Mouse (Mus musculus): Measurements from ENCODE around the gene Fdxr.

Gene Fdxr

DNA sequence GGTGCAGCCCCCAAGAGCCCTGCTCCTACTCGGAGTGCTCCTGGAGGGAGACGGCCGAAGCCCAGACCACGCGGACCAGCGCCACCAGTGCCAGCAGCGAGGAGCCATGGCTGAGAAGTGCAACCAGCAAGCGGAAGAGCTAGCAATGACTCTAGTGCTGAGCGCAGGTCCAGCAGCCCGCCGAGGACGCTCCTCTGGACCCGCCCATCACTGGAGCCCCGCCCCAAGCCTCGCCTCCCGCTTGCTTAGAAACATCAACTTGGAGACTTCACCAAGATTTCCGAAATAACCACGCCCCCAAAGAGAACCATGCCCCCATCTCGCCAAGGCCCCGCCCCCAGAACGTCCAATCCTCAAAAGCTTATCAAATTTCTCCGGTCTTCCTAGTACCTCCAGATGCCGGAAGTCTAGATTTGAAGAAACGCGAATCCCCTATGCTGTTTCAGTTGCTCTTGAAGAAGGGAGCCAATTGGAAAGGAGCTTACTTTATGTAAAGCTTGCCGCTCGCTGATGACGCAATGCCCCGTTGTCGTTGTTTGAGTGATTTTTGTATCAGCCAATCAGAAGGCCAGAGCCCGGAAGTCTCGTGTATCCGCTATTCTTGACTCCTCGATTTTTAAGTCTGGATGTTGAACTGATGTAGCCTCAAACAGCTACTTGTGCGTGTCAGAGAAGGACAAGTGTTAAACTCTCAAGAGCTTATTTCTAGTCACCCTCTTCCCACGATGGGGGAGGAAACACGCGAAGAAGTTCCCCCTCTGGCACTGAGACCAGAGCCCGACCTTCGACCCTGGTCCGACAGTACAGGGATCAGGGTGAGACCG is at the start of gene Fdxr:
Gene Fdxr, minus strand, starts transcription at position 271 of the 824 bp plus-strand sequence.
- peak; percentile 96 for DNase-seq (ENCODE audit: low spot score)

DNA sequence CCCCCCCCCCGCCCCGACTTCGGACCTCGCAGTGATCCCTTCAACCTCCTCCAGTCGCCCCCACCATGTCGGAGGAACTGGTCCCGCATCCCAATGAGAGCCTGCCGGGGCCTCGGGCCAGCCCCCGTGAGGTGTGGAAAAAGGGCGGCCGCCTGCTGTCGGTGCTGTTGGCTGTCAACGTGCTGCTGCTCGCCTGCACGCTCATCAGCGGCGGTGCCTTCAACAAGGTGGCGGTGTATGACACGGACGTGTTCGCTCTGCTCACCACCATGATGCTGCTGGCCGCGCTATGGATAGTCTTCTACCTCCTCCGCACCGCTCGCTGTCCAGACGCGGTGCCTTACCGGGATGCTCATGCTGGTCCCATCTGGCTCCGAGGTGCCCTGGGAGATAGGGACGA is 46.5 kb upstream of the Fdxr start:
- no peak for DNase-seq (ENCODE audit: low spot score)

DNA sequence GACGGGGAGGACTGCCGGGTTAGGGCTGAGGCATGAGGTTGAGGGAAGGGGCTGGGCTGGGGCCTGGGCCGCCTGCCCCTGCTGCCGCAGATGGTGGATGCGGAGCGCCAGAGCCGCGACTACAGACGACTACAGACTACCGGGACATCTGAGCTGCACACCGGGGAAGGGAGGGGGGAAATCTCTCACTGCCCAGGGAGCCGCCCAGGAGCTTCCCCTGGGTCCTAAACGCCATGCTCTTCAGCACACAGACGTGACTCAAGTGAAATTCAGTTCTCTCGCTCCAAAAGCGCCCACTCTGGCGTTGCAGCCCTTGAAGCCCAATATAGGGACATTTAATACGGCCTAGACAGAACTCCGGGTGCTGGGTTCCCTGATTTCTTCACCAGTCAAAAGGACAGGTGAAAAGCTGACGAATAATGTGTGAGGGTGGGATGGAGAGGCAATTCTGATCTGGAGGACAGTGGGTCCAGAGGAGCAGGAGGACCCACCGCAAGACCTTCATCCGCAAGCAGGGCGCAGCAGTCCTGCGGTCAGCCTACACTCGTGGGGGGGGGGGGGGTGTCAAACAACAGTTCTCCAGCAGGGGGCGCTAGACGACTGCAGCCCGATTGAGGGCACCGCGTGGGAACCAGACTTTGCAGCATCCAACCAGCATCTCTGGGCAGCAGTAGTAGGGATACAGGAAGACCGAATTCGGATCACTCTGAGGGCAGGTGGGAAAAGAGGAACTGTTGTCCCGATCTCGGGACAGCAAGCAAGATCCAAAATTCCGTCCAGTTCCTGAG is 45.2 kb upstream of the Fdxr start, which contains the start of gene Ush1g:
Gene Ush1g, minus strand, starts transcription at position 136 of the 788 bp plus-strand sequence.
- peak; percentile 55 for DNase-seq (ENCODE audit: low spot score)

DNA sequence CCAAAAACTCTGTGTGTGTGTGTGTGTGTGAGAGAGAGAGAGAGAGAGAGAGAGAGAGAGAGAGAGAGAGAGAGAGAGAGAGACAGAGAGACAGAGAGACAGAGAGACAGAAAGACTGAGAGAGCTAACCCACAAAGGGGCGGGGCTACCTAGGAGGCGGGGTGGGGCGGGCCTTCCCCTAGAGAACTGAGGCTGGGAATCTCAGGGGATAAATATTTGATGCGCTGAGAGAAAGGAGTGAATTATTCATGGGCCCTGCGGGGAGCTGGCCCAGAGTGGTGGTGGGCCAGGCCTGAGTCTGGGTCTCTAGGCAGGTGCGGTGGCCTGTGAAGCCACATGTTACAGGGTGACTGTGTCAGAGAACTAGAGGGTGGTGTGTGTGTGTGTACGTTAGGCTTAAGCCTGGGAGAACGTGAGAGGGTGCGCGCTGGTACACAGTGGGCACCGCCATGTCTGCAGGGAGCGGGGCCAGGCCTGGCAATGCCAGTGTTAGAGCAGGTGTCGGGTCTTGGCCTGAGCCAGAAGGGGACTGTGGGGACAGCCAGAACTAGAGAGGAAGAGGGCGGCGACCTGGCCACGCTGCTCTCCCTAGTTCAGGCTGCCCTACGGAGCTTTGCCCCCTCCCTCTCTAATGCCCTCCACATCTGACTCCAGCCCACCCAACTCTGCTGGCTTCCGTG is 43.0 kb upstream of the Fdxr start:
- no peak for DNase-seq (ENCODE audit: low spot score)

DNA sequence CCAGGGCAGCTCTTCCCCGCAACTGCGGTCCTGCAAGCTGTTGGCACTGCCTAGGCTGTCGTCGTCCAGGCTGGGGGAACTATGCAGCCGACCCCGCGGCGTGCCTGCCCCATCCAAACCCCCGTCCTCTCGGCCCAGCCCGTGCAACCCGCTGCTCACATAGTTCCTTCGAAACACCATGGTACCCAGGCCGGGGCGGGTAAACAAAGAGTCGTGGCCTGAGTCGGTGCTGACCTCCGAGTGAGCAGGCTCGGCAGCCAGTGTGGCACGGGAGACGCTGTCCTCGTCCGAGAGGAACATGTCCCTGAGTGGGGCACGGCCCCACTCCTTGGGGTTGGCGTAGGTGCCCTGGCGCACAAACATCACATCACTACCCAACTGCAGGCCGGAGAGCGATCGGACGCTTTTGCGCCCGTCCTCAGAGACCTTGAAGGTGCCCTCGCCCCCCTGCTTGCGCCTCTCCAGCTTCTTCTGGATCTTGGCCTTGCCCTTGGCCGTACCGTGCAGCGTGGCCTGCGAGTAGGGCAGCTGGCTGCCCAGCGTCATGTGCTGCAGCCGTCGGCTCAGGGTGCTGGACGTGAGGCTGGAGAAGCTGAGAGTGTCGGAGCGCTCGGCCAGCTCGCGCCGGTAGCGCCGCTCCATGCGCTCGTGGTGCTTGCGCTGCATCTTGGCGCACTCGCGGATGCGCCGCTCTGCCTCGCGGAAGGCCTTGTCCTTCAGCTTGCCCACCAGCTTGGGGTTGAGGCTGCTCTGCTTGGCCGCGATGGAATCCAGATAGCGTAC is 41.6 kb upstream of the Fdxr start:
- no peak for DNase-seq (ENCODE audit: low spot score)

DNA sequence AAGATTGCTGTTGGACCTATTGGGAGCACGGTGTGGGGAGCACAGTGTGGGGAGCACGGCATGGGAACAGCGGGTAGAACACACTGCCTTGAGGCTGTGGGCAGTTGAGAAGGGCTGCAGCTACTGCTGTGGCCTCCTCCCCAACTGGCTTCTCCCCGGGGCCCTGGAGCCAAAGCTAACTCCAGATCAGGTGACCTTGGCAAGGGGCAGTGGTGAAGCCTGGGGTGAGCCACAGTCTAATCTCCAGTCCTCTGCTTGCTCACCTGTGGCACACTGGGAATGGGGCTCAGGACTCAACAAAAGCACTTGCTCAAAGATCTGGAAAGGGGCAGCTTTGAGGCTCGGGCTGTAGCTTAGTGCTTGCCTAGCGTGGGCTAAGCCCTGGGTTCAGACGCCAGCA is 40.4 kb upstream of the Fdxr start:
- no peak for DNase-seq (ENCODE audit: low spot score)

DNA sequence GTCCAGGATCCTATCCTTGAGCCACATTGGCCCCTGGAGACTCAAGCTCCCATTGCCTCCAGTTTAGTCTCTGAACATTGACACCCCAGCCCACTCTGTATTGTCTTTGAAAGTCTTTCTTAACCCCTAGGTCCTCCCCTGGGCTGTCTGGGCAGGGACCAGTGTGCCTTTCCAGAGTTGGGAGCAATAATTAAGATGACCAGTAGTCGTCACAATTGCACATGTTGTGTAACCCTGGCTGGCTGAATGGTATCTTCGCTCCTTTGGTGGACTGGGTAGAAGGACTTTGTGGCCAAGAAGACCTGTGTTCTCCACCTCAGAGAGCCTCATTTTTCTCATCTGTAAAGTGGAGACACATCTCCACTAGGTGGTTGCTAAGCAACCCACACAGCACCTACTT is 37.4 kb upstream of the Fdxr start:
- DNase-seq (ENCODE audit: low spot score): no peak

DNA sequence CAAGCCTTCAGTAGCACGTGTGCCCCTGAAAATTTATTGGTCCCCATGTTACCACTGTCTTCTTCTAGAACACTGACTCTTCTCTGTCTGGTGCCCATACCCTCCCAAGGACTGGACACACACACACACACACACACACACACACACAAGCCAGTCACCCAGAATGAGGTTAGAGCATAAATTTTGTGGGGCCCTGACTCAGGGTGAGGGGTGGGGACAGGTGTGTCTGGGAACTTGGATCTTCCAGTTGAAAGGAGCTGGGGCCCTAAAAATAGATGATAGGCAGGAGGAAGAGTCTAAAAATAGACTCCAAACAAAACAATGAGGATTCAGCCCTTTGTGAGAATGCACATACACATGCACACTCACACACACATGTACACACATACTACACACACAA is 31.9 kb upstream of the Fdxr start:
- DNase-seq (ENCODE audit: low spot score): no peak

DNA sequence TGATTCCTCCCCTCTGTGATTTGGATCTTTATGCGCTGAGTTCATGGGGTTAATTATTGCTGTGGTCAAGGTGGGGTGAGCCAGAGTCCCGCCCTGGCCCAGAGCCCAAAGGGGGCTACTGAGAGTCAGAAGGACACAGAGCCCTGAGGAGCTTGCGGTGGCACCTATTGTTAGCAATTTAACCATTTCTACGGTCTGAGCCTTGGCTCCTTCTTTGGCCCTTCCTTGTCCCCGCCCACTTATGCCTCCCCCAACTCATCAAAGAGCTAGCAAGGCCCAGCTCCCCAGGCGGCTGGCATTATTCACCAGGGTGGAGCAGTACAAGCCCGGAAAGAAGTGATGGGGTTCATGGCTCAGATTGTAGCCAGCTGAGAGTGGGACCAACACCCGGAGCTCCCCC is 30.0 kb upstream of the Fdxr start, which contains the start of gene Otop2:
Gene Otop2, plus strand, starts transcription at position 301 of the 400 bp plus-strand sequence.
- no peak for DNase-seq (ENCODE audit: low spot score)

DNA sequence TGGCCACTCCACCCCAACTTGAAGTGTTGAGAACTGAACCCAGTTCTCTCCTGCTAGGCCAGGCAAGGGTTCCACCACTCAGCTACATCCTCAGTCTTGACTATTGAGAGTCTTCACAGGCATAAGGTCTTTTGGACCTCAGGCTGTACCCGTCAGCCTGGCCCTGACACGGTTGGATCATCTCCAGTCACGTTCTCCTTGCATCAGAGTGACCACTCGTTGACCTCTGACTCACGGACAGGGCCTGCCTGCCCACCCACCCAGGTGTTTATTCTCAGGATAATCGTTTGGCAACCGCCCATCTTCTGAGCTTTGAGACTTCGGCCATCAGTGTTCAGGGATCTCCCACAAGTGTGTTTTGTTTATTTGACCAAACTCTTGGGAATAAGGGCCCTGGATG is 26.3 kb upstream of the Fdxr start:
- DNase-seq (ENCODE audit: low spot score): no peak

DNA sequence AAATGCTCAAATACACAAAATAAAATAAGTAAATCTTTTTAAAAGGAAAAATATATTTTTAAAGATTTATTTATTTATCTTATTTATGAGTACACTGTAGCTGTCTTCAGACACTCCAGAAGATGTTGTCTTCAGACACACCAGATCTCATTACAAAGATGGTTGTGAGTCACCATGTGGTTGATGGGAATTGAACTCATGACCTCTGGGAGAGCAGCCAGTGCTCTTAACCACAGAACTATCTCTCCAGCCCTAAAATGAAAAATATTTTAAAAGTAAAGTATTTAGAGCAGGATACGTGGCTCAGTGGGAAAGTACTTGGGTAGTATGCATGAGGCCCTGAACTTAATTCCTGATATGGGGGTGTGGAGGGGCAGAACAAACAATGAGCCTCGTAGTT is 24.5 kb upstream of the Fdxr start:
- no peak for DNase-seq (ENCODE audit: low spot score)

DNA sequence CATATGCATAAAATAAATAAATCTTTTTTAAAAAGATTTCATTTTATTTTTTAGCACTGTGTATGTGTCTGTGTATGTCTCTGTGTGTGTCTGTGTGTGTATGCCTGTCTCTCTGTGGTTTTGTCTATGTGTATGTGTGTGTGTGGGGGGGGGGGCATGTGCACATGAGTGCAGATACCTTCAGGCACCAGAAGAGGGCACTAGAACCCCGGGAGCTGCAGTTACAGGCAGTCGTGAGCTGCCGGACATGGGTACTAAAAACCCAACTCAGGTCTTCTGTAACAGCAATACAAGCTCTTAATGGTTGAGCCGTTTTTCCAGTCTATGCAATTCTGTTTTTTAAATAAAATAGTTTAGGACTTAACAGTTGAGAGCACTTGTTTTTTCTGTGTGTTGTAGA is 23.9 kb upstream of the Fdxr start:
- DNase-seq (ENCODE audit: low spot score): no peak

DNA sequence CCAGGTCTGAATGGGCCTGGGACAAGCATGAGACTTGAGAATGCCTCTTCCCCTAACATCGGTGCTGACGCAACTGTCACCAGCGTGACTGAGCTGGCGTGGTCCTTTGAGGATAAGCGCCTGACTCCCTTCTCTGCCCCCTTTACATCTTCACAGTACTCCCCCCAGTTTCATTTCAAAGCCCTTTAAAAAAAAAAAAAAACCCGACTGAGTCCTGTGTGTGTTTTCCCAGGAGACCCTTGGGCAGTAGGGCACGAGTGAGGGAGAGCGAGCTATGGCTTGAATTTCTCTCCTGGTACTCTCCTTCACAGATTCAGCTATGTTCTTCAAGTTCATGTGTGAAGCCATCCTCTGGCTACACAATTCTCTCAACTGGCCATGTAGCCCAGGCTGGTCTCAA is 21.3 kb upstream of the Fdxr start:
- DNase-seq (ENCODE audit: low spot score): no peak

DNA sequence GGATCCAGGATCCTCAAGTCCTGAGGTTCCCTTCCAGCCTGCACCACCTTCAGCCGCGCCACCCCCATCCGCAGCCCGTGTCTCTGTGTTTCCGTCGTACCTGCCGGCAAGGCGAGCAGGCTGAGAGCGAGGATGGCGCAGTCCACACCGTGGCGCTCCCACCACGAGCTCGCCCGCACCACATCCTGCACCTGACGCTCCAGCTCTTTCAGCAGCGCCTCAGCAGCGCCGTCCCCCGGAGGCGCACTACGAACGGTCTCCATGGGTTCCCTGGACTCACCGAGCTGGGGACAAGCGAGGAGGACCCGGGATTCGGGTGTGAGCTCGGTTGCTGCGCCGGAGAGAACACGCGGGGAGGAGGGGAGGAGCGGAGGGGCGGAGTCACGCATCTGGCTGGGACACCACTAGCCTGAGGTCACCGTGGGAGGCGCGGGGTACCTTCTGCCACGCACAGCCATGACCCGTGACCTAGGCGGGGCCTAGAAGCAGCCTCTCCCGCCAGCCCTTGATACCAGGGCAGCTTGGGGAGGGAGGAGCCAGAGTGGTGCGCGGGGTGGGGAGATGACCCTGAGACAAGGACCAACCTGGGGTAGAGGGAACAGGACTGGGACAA is 20.5 kb upstream of the Fdxr start, which contains the start of gene Fads6:
Gene Fads6, minus strand, starts transcription at position 450 of the 613 bp plus-strand sequence.
- DNase-seq (ENCODE audit: low spot score): no peak

DNA sequence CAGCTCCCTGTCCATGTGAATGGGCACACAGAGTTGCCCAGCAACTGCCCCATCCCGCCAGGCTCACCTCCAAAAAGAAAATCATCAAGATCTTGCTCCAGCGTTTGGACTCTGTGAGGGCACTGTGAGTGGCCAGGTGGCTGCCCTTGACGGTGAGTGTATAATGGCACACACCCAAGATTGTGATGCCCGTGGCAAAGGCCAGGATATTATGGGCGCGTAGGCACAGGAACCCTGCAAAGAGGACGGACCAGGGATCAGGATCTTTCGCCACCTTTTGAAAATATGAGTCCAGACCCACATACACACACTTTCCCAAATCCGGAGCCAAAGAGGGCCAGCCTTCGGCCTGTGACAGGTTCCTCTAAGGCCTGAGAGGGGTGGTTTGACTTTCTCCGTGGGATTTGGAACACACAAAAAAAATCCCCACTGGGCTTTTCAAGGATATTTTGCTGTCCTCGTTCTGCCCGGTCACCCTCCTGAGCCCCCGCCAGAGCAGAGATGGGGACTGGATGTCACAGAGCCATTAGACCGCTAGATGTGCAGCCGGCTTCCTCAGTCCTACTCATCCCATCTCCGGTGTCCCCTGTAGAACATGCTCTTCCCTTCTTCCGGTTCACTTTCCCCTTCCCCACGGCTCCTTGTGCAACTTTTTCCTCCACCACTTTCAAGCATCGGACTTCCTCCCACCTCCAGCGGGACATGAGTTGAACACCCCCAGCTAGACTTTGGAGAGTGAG is 19.8 kb upstream of the Fdxr start:
- no peak for DNase-seq (ENCODE audit: low spot score)

DNA sequence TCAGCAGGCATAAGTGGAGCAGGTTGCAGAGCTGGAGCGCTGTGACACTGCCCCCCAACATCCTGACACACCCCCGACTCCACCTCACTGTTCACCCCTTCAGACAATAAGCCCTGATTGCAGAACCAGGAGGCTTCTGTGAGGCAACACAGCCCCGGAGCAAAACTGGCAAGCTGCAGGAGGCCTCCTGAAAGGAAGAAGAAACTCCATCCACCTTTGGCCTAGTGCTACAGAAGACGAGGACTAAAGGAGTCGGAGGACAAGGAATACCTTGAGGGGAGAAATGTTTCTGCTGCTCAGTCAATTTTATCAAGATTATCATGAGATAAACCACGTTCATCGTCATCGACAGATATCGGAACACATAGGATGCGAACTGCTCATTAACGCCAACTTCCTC is 19.1 kb upstream of the Fdxr start:
- DNase-seq (ENCODE audit: low spot score): no peak

DNA sequence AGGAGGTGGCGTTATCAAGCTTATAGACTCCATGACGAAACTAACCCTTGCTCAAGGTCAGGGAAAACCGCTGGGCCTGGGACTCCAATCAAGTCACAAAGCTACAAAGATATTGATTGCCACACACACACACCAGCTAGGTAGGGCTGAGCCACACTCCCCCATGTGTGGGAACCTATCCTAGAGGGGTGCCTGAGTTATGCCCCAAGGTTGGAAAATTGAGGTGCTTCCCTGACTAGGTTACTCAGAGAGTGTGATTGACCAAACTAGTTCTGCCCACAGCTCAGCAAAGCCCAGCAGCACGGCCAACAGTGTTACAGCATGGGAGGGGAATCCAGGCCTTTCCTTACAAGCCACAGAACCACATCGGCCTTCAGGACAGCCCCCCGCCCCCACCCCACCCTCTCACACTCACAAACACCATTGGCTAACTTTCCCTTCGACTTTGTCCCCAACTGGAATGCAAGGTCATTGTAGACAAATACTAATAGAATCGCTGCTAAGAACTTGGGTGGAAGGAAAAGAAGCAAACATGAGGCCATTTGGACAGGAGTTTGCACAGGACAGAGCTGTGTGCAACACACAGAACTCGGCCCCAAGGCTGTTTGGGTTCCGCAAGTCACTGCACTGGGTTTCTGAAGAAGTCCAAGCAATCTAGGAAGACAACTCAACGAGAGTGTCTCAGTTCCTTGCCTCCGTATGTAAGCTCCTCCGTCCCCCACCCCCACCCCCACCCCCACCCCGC is 16.0 kb upstream of the Fdxr start:
- no peak for DNase-seq (ENCODE audit: low spot score)

DNA sequence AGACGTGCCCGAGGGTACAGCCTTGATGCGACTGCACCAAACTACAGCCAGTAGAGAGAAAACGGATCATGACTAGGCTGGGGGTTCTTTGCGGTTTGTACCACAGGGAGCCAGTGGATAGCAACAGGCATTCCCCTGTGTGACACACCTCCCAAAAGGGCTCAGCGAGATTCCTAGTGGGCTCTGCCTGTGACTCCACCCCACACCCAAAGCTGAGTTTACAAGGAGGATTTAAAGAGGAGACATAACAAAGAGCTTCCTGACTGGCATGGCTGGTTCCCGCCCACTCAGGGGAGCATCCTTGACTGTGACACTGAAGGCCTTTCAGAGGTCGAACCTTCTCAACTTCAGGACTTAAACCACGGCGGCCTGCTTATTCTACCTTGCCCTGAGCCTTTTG is 14.7 kb upstream of the Fdxr start:
- no peak for DNase-seq (ENCODE audit: low spot score)

DNA sequence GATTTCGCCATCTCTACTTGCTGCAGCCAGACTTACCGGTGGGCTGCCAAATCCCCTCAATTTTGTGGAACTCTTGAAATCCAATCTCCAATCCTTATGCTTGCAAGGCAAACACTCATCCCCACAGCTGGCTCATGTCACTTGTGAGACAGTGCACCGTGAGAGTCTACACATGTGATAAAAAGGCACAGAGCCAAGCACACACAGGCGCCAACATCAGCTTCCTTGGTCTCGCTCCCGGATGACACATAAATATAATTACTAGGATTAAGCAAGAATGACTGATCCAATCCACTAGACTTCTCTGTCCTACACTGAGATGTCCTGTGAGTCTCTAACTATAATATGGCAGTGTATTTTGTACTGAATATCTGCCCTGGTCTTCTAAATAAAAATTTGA is 14.1 kb upstream of the Fdxr start:
- DNase-seq (ENCODE audit: low spot score): peak; percentile 68

DNA sequence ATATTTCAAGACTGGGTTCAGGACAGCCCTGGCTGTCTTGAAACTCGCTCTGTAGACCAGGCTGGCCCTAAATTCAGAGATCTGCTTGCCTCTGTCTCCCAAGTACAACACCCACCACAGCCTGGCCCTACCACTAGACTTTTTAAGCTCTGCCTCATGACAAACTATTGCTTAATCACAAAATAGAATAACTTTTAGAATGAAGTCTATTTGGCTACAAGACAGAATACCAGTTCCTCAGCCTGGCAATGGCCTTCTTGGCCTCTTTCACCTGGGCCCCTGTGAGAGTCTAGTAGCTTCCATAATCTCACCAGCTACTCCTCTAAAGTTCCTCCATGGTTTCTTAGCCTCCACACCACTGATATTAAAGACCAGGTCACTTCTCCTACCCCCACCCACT is 13.5 kb upstream of the Fdxr start:
- DNase-seq (ENCODE audit: low spot score): no peak
